Mouse (Mus musculus): Measurements from ENCODE around the gene Rngtt.
"Not testable (repeated sequence)": the region's sequence is repeated elsewhere in the genome, so short reads cannot be mapped to it uniquely, and the experiment has no call there.

Rngtt gene

GRCm38 (mm10) chr4:33310840-33311437 lies 828 bp downstream of the Rngtt start:
- DNase-seq (ENCODE audit: low read depth, low spot score) = peak; percentile 18

DNA sequence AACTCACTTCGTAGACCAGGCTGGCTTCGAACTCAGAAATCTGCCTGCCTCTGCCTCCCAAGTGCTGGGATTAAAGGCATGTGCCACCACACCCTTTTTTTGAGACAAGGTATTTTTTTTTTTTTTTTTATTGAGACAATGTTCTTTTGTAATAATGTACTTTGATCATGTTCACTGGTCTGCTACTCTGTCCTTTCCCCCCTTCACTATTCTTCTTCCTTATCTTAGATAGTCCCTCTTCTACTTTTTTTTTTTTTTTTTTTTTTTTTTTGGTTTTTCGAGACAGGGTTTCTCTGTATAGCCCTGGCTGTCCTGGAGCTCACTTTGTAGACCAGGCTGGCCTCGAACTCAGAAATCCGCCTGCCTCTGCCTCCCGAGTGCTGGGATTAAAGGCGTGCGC lies 4.0 kb downstream of the Rngtt start:
- not testable (repeated sequence) for DNase-seq (ENCODE audit: low read depth, low spot score)

DNA sequence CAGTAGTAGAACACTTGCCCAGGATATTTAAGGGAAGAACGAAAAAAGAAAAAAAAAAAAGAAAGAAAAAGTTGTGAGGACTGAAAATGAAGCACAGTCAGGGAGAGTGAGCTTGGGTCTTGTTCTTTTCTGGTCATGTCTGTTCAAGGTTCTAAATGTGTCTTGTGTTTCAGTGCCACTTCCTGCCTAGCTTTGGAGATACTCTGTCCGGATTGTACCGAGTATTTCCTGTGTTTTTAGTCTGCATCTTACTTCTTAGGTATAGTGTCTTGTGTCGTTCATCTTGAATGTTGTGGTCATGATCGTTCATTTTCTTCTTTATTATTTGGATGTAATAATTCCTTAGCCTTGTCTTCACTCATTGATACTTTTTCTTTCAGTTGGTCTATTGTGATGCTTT lies 5.7 kb downstream of the Rngtt start:
- DNase-seq (ENCODE audit: low read depth, low spot score) = peak; percentile 66

GRCm38 (mm10) chr4:33331147-33331546 lies 21.0 kb downstream of the Rngtt start:
- DNase-seq (ENCODE audit: low read depth, low spot score) = no peak

GRCm38 (mm10) chr4:33332956-33333455 lies 22.9 kb downstream of the Rngtt start:
- DNase-seq (ENCODE audit: low read depth, low spot score) = no peak

- no peak for DNase-seq (ENCODE audit: low read depth, low spot score)
Measured at GRCm38 (mm10) chr4:33337999-33338398, 27.9 kb downstream of the Rngtt start.

- no peak for DNase-seq (ENCODE audit: low read depth, low spot score)
Measured at GRCm38 (mm10) chr4:33342877-33343731, 33.0 kb downstream of the Rngtt start.

- DNase-seq (ENCODE audit: low read depth, low spot score) = no peak
Measured at GRCm38 (mm10) chr4:33343732-33344057, 33.6 kb downstream of the Rngtt start.

DNA sequence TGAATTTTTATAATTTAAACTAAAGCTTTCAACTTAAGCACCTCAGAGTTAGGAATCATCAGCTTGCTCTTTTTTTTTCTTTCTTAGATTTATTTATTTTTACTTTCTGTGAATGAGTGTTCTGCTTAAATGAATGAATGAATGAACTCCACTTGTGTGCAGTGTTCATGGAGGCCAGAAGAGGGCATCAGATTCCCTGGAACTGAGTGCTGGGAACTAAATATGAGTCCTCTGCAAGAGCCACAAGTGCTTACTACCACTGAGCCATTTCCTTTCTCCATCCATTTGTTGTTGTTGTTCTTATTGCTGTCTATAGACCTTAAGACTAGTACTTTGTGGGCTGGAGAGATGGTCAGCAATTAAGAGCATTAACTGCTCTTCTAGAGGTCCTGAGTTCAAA lies 53.3 kb downstream of the Rngtt start:
- no peak for DNase-seq (ENCODE audit: low read depth, low spot score)

GRCm38 (mm10) chr4:33374916-33375315 lies 64.8 kb downstream of the Rngtt start:
- no peak for DNase-seq (ENCODE audit: low read depth, low spot score)

DNA sequence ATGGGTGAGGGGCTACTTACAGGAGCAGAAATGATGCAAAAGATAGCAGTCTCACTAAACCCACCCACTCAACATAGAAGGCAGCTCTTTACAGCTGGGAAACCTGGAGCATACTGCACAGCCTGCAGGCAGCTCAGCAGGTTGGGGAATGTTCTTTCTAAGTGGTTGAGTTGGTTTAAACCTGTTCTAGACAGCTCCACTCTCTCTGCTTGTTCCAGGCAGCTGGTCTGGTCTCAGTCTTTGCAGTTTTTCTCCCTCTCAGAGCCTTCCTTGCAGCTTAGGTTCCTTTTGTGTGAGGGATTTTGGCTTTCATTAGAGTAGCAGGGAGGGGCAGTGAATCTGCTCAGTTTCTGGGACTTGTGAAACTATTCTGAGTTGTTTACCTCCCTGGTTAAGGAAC lies 67.5 kb downstream of the Rngtt start:
- no peak for DNase-seq (ENCODE audit: low read depth, low spot score)

DNA sequence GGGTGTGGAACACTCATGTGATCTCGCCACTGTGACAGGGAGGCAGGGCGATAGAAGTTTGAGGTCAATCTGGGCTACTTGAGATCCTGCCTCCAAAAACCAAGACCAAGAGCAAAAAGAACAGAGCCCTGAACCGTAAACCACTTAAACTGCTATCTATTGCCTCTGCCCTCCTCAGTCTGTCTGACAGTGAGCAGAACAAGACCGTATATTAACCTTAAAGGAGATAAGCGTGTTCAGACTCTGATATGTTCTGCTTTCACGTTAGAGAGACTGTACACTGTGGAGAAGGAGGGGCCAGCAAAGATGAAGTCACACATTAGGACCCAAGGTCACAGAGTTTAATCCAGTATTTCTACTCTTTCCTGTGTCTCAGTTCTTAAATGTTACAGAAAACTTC lies 68.8 kb downstream of the Rngtt start:
- DNase-seq (ENCODE audit: low read depth, low spot score) = no peak

DNA sequence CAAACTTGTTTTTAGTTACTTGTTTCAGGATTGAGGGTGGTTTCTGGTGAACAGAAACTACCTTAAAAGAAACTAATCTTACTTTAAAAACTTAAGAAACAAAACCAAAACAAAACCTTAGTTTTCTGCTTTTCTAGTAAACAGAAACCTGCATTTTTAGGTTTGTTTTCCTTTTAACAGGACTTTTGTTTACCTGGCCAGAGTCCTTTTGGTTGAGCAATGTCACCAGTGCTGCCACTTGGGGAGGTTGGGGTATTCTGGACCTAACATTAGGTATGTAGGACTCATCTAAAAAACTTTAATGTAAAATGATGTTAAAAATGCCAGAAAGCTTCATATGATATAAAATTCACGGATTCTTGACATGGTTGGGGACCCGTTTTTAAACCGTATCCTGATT lies 78.8 kb downstream of the Rngtt start:
- DNase-seq (ENCODE audit: low read depth, low spot score) = no peak

GRCm38 (mm10) chr4:33390660-33391059 lies 80.5 kb downstream of the Rngtt start:
- DNase-seq (ENCODE audit: low read depth, low spot score) = peak; percentile 67

- DNase-seq (ENCODE audit: low read depth, low spot score) = no peak
Measured at GRCm38 (mm10) chr4:33393437-33393836, 83.3 kb downstream of the Rngtt start.

DNA sequence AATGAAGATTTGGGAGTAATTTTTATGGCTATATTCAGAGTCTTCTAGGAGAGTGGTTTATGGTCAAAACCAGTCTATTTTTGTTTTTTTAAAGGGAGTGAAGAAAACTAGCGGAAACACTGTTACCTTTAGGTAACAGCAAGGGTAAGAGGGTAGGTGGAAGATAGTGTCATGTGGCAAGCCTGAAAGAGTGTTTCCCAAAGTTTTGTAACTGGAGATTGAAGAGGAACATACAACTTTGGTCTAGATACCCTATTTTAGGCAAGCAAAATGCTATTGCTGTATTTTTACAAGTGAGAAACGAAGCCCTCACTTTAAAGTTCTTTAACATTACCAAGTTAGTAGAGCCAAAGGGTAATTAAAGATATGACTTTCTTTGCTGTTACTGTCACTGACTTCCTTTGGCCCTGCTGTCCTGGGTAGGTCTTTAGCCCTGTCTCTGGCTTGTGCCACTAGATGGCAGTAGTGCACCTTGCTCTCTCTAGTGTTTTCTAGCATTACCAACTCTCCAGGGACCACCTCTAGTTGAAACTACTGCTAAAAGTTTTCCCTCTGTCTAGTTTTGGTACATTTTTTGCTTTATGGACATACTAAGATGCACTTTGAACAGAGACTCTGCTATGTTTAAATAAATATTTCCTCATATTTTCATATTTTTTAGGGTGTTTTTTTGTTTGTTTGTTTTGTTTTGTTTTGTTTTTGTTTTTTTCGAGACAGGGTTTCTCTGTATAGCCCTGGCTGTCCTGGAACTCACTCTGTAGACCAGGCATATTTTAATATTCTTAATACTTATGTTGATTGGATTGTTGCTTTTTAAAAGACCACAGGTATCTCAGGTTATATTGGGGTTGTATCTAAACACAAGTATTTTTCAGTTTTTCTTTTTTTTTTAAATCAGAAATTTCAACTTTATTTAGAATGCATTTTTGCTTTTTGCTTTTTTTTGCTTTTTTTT lies 86.4 kb downstream of the Rngtt start:
- DNase-seq (ENCODE audit: low read depth, low spot score) = peak; percentile 89

GRCm38 (mm10) chr4:33405723-33406293 lies 95.7 kb downstream of the Rngtt start:
- DNase-seq (ENCODE audit: low read depth, low spot score) = no peak

DNA sequence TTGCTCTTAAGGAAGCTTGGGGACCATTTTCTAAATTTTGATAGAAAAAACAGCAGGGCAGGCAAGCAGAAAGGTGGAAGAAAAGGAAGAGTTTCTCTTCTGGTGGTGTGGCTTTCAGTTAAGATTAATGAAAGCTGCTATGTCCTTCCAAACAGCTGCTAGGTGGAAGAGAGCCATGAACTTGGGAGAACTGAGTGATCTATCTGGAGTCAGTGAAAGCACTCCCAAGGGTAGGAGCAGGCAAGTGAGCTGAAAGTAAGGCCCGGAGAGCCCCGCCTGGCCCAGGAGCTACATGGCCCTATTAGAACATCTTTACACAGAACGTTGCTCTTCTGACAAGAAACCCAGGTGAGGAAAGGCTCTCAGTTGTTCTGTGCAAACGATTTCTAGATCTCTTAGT lies 103.7 kb downstream of the Rngtt start:
- no peak for DNase-seq (ENCODE audit: low read depth, low spot score)

- DNase-seq (ENCODE audit: low read depth, low spot score) = no peak
Measured at GRCm38 (mm10) chr4:33414781-33415180, 104.7 kb downstream of the Rngtt start.

- DNase-seq (ENCODE audit: low read depth, low spot score) = no peak
Measured at GRCm38 (mm10) chr4:33417391-33417790, 107.3 kb downstream of the Rngtt start.

- no peak for DNase-seq (ENCODE audit: low read depth, low spot score)
Measured at GRCm38 (mm10) chr4:33419644-33420043, 109.5 kb downstream of the Rngtt start.

GRCm38 (mm10) chr4:33428856-33429255 lies 118.7 kb downstream of the Rngtt start:
- DNase-seq (ENCODE audit: low read depth, low spot score) = no peak
